Mouse (Mus musculus) right cerebral cortex, adult 2 months (tissue): ENCODE measurements around the gene Nsl1.

ENCODE experiments used
- DNase-seq, 2 experiments: peaks; one replicate each; pipeline ENCODE4 v3.0.0; 2021 to 2022; ENCODE audit warnings: low spot score in 2 of 2

Gene Nsl1

GRCm38 (mm10) chr1:191054870-191055532 lies 7.8 kb upstream of the Nsl1 start:
- DNase-seq, result no peak

- DNase-seq, result no peak
Measured at GRCm38 (mm10) chr1:191055533-191055873, 7.3 kb upstream of the Nsl1 start.

- DNase-seq, result no peak
Measured at GRCm38 (mm10) chr1:191057461-191057860, 5.4 kb upstream of the Nsl1 start.

- DNase-seq, result no peak
Measured at GRCm38 (mm10) chr1:191062241-191062780, 501 bp upstream of the Nsl1 start.

GRCm38 (mm10) chr1:191063700-191064099 lies 888 bp downstream of the Nsl1 start:
- DNase-seq, result no peak

DNA sequence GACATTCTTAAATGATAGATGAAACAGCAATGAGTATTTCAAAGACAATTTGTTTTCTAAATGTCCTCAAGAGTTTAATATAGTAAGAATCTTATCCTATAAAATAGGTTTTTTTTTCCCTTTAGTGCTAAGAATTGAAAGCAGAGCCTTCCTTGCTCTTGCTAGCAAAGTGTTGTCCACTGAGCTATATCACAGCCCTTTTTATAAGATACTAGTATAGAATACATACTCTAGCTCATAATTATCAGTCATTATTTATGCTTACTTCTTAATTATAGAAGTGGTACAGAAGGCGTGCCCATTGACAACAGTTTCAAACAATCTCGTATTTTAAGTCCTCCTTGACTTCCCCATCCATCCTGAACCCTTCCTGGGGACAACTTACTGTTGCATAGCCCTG lies 1.7 kb downstream of the Nsl1 start:
- no peak for DNase-seq

GRCm38 (mm10) chr1:191065188-191065587 lies 2.4 kb downstream of the Nsl1 start:
- no peak for DNase-seq

GRCm38 (mm10) chr1:191068377-191068776 lies 5.6 kb downstream of the Nsl1 start:
- DNase-seq, result no peak

GRCm38 (mm10) chr1:191070259-191070658 lies 7.4 kb downstream of the Nsl1 start:
- no peak for DNase-seq

- DNase-seq, result no peak
Measured at GRCm38 (mm10) chr1:191071613-191072012, 8.8 kb downstream of the Nsl1 start.

DNA sequence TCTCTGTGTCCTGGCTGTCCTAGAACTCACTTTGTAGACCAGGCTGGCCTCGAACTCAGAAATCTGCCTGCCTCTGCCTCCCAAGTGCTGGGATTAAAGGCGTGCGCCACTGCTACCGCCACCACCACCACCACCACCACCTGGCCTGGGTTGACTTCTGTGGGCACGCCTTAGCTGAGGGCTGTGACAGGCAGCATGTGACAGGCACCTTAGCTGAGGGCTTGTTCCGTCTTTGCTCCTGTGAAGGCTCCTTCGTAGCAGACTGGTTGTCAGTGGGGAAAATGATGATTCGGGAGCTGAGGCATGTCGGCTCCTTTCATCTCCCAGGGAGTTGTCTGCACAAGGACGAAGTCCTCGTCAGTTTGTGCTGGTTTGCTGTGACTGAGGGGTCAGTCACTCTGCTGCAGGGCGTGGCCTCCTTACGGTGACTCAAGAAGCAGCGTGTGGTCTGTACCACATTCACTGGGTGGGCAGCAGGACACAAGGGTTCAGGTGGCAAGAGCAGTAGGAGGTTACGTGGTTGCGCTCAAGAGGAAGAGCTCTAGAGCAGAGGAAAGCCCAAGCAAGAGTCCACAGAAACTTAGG lies 9.6 kb downstream of the Nsl1 start:
- no peak for DNase-seq

DNA sequence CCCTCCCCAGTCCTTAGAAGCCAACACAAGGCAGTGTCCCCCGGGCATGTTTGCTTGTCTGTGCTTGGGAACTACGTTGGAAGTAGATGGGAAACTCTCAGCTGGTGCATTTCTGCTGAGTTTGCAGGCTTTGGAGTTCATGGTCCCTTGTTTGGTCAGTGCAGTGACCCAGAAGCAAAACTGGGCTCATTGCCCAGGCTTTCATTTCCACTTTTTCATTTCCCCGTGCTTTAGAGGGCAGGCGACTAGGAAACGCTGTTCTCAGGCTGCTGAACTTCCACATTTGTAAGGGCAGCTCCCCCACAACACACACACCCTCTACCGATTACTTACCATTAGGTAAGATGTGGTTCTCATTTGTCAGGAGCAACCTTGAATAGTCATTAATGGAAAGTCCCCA lies 10.2 kb downstream of the Nsl1 start:
- no peak for DNase-seq

DNA sequence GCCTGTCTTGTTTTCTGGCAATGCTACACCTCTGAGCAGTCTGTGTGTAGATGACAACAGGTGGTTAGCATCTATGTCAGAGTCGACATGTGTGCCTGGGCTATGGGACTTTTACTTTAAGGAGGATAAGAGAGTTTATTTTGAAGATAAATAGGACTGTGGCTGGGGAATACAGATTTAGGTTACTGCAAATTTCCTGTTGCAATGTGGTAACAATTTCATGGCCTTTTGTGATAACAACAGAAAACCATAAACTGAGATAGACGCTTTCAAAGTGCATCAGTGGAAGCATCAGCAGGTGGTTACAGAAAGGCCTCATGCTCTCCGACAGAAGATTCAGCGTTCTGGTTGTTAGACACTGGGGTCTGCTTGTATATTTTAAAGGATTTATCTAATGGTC lies 10.7 kb downstream of the Nsl1 start:
- no peak for DNase-seq

DNA sequence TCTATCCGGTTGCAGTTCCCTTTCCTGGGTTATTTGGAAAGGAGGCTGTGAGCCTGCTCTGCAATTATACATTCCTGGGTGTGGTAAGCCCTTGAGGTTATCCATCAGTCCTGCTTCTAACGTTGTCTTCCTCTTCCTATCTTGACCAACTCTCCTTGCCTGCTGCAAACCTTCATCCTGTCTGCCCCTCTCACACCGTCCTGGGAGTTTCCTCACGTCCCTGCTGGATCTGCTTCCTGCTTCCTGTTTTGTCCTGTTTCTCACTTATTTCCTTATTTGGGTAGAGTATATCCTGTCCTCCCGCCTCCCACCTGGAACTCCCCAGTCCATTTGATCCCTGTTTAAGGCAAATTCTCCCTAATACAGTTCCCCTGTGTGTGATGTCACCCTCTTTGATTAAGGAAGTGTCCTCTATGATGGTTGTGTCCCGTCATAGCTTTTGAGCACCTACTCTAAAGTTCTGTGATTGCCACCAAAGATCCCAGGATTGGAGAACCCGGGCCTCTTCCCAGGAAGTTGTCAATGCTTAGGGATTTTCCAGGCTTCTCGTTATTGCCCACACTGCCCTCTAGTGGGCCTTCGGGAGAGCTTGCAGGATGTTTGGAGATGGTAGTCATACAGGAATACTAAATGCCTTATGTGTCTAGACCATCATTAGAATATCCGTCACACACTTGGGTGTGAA lies 12.5 kb downstream of the Nsl1 start:
- peak; percentile 56 to 63 for DNase-seq

DNA sequence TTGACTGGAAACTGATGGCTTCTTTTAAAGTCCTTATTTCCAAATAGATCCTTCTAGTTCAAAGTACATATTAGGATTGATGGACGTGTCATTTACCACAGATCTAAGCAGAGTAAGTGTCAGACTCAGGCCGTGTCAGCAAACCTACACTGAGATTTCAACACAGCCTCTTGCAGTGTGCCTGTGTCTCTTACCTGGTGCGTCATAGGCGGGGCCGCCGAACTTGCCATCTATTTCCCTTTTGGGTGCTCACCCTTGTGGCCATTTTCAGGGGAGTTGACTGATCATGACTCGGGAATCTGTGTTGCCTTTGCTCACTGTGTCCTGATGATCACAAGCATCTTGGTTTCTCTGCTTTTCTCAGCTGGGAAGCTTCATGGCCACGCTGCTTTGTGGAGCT lies 20.4 kb downstream of the Nsl1 start:
- no peak for DNase-seq

DNA sequence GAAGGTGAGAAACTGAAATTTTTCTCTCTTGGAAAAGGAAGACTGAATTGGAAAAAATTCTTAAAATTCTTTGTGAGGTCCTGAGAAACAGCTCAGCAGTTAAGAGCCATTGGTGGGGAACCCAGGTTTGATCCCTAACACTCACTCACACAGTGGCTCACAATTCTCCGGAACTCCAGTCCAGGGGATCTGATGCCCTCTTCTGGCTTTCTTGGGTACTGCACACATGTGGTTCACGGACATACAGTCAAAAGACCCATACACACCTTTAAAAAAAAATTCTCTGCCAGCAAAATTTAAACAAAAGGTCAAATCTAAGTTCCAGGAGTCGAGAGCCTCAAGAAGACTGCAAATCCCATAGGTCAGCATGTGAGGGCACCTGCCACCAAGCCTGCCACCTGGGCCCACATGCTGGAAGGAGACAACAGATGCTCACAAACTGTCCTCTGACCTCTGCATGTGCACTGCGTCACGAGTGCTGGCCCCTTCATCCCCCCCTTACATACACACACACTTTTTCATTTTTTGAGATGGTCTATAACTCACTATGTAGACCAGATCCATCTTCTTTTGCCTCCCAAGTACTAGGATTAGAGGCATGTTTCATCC lies 22.2 kb downstream of the Nsl1 start:
- peak; percentile 47 to 51 for DNase-seq

GRCm38 (mm10) chr1:191085597-191085996 lies 22.8 kb downstream of the Nsl1 start:
- DNase-seq, result no peak

GRCm38 (mm10) chr1:191086304-191086878 lies 23.6 kb downstream of the Nsl1 start:
- no peak for DNase-seq

- DNase-seq, result no peak
Measured at GRCm38 (mm10) chr1:191086960-191087359, 24.1 kb downstream of the Nsl1 start.

DNA sequence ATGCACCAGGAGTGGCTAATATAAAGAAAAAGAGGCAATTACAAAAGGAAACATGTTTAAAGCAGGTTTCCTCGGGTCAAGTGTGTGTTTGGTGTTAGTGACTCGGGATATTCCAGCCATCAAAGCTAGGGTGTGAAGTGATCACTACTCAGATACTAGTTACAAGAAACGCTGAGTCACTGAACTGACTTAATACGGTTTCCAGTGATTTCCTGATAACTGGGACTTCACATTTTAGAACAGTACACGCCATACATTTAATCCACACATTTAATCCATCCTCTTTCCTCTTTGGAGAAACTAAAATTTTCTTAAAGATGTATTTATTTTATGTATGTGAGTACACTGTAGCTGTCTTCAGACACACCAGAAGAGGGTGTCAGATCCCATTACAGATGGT lies 25.1 kb downstream of the Nsl1 start:
- DNase-seq, result no peak

DNA sequence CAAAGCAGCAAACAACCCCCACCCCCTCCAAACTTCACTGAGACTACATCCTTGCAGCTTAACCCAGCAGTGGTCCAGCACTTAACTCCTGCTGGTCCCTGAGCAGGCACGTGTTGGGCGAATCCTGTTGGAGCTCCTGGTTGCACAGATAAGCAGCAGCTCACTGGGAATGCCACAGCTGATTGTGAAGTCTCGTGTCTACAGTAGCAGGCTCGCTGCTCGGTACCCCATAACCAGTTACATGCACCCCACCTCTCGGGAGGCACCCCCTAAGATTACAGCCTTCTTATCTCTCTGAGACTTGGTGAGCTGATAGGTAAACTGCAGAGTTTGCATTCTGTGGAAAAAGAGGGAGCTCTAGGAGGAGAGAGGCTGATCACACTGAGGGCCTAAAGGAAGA lies 26.5 kb downstream of the Nsl1 start:
- DNase-seq, result no peak

DNA sequence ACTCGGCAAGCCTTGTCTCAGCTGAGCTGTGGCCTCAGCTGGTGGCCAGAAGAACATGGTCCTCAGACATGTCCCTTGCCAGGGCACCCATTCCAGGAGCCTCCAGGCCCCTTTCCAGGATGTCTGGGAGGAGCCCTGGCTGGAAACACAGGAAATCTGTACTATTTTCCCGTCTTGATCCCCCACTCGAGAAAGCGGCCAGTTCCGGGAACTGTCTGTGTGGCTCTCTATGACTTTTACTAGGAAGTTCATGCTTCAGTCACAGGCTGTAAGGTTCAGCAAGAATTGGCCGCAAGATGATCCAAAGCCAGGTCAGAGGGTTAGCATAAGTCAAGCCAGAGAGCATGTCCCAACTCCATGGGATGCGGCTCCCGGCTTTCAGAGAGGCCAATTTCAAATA lies 29.2 kb downstream of the Nsl1 start:
- DNase-seq, result no peak
